Mouse (Mus musculus) hindbrain, embryonic 11.5 days (tissue): ENCODE measurements around the gene Zfp704. TPM values are rescaled to one million over a fixed set of nuclear protein-coding genes. Genes with fewer than 3 reads are reported as not detected.

Experiments
- ATAC-seq: fragments of 200-750 bp; cut with Nextera tagmentation; 2 replicates; pipeline ENCODE4 v1.8.0; 2017; ENCODE audit warnings: mild to moderate bottlenecking, moderate TSS enrichment, moderate library complexity; ENCODE audit not compliant: low FRiP score
- DNase-seq: peaks from one replicate; pipeline ENCODE4 v3.0.0-alpha.2; 2015; ENCODE audit warnings: low spot score
- H3K27ac ChIP-seq: fragments of 300-500 bp; sonication (generic); 2 replicates; pipeline ENCODE4 v1.5.1; 2014; ENCODE audit warnings: mild to moderate bottlenecking, low read depth, low read length
- H3K27me3 ChIP-seq: fragments of 300-500 bp; sonication (generic); 2 replicates; pipeline ENCODE4 v1.6.1; 2014; ENCODE audit warnings: mild to moderate bottlenecking, low read length, moderate library complexity, mixed read lengths; ENCODE audit not compliant: control insufficient read depth, insufficient read depth
- H3K36me3 ChIP-seq: fragments of 300-500 bp; sonication (generic); 2 replicates; pipeline ENCODE4 v1.6.1; 2014; ENCODE audit warnings: mild to moderate bottlenecking, low read length, moderate library complexity, mixed read lengths; ENCODE audit not compliant: control insufficient read depth, insufficient read depth
- H3K4me1 ChIP-seq: fragments of 300-500 bp; sonication (generic); replicated peaks from 2 replicates; pipeline ENCODE4 v1.6.1; 2014; ENCODE audit warnings: low read length, mixed read lengths; ENCODE audit not compliant: control insufficient read depth, insufficient read depth
- H3K4me2 ChIP-seq: fragments of 300-500 bp; sonication (generic); replicated peaks from 2 replicates; pipeline ENCODE4 v1.6.1; 2014; ENCODE audit warnings: mild to moderate bottlenecking, low read depth, low read length
- H3K4me3 ChIP-seq: fragments of 300-500 bp; sonication (generic); 2 replicates; pipeline ENCODE4 v1.5.1; 2014; ENCODE audit warnings: low read depth, low read length
- H3K9ac ChIP-seq: fragments of 300-500 bp; sonication (generic); 2 replicates; pipeline ENCODE4 v1.6.1; 2014; ENCODE audit warnings: low read depth, low read length
- H3K9me3 ChIP-seq: fragments of 300-500 bp; sonication (generic); 2 replicates; pipeline ENCODE4 v1.6.1; 2016; ENCODE audit warnings: low read length; ENCODE audit not compliant: control insufficient read depth
- WGBS: fragments of 180-500 bp; shearing (Covaris S2); extraction: QIAGEN DNeasy Blood & Tissue Kit; methylation state at CpG from one replicate; pipeline ENCODE4 v1.1.7; 2014; 5-methylcytosine and 5-hydroxymethylcytosine counted together
- polyA plus RNA-seq: library from polyadenylated mRNA; unstranded; fragments of >200 nt; fragmentation: Nextera tagmentation; extraction: Ambion mirVana; gene quantifications from 2 replicates; pipeline ENCODE4 v1.2.1, GENCODE M21; 2014

Zfp704 gene
- polyA plus RNA-seq, 1 experiment from 2014 or later = 7.9 TPM

- no peak for DNase-seq
- Histone ChIP-seq H3K9me3 (no peaks in the 10 kb centered on the region), H3K4me3 (no peak overlapping the region), H3K4me1 (no peaks in the 10 kb centered on the region), H3K27me3 (no peaks in the 10 kb centered on the region), H3K27ac (no peak overlapping the region), H3K36me3 (no peaks in the 10 kb centered on the region), H3K4me2 (no peak overlapping the region), H3K9ac (no peak overlapping the region)
- 70% methylated on average over 5 of the region's 5 CpGs for WGBS
- ATAC-seq = no peak
Measured at GRCm38 (mm10) chr3:9556137-9556536, 53.7 kb downstream of the Zfp704 start.

GRCm38 (mm10) chr3:9554916-9555315, 55.0 kb downstream of the Zfp704 start:
- Histone ChIP-seq H3K36me3 (no peaks in the 10 kb centered on the region), H3K4me1 (no peaks in the 10 kb centered on the region), H3K4me2 (no peak overlapping the region), H3K9ac (no peak overlapping the region), H3K27ac (no peak overlapping the region), H3K4me3 (no peak overlapping the region), H3K9me3 (no peaks in the 10 kb centered on the region), H3K27me3 (no peaks in the 10 kb centered on the region)
- ATAC-seq (no peak), DNase-seq (no peak)
- 94% methylated on average over 6 of the region's 6 CpGs for WGBS

GRCm38 (mm10) chr3:9552332-9552731, 57.6 kb downstream of the Zfp704 start:
- DNase-seq (no peak), ATAC-seq (no peak)
- no peak overlapping the region for H3K4me2 ChIP-seq
- no peaks in the 10 kb centered on the region for H3K27me3 ChIP-seq
- H3K4me1 ChIP-seq = no peaks in the 10 kb centered on the region
- 63% methylated on average over 8 of the region's 8 CpGs for WGBS
- H3K4me3 ChIP-seq = no peak overlapping the region
- H3K9ac ChIP-seq = no peak overlapping the region
- H3K9me3 ChIP-seq = no peaks in the 10 kb centered on the region
- no peaks in the 10 kb centered on the region for H3K36me3 ChIP-seq
- H3K27ac ChIP-seq = no peak overlapping the region

GRCm38 (mm10) chr3:9550930-9551329, 59.0 kb downstream of the Zfp704 start:
- H3K36me3 ChIP-seq = no peaks in the 10 kb centered on the region
- 73% methylated on average over 1 of the region's 1 CpGs for WGBS
- H3K4me1 ChIP-seq = no peaks in the 10 kb centered on the region
- H3K9me3 ChIP-seq = no peaks in the 10 kb centered on the region
- H3K27me3 ChIP-seq = no peaks in the 10 kb centered on the region
- DNase-seq (no peak), ATAC-seq (no peak)
- H3K9ac ChIP-seq = no peak overlapping the region
- H3K27ac ChIP-seq = no peak overlapping the region
- H3K4me2 ChIP-seq = no peak overlapping the region
- no peak overlapping the region for H3K4me3 ChIP-seq

- Histone ChIP-seq H3K27me3 (no peaks in the 10 kb centered on the region), H3K4me3 (no peak overlapping the region), H3K36me3 (no peaks in the 10 kb centered on the region), H3K9me3 (no peaks in the 10 kb centered on the region), H3K9ac (no peak overlapping the region), H3K27ac (no peak overlapping the region), H3K4me1 (no peaks in the 10 kb centered on the region), H3K4me2 (no peak overlapping the region)
- ATAC-seq (no peak), DNase-seq (no peak)
- 86% methylated on average over 5 of the region's 5 CpGs for WGBS
Measured at GRCm38 (mm10) chr3:9549815-9550214, 60.1 kb downstream of the Zfp704 start.

- Histone ChIP-seq H3K4me2 (no peak overlapping the region), H3K4me1 (no peaks in the 10 kb centered on the region), H3K27me3 (no peaks in the 10 kb centered on the region), H3K4me3 (no peak overlapping the region), H3K9ac (no peak overlapping the region), H3K9me3 (no peaks in the 10 kb centered on the region), H3K36me3 (no peaks in the 10 kb centered on the region), H3K27ac (no peak overlapping the region)
- WGBS = 56% methylated on average over 10 of the region's 10 CpGs
- ATAC-seq (no peak), DNase-seq (no peak)
Measured at GRCm38 (mm10) chr3:9548188-9548587, 61.7 kb downstream of the Zfp704 start.

- no peak overlapping the region for H3K27ac ChIP-seq
- no peak overlapping the region for H3K4me2 ChIP-seq
- H3K9me3 ChIP-seq = no peaks in the 10 kb centered on the region
- no peaks in the 10 kb centered on the region for H3K36me3 ChIP-seq
- no peaks in the 10 kb centered on the region for H3K27me3 ChIP-seq
- no peaks in the 10 kb centered on the region for H3K4me1 ChIP-seq
- H3K4me3 ChIP-seq = no peak overlapping the region
- DNase-seq = peak; percentile 21
- H3K9ac ChIP-seq = no peak overlapping the region
- WGBS = 44% methylated on average over 15 of the region's 15 CpGs
- ATAC-seq = no peak
Measured at GRCm38 (mm10) chr3:9546882-9547620, 62.8 kb downstream of the Zfp704 start.

GRCm38 (mm10) chr3:9544421-9544820, 65.5 kb downstream of the Zfp704 start:
- Histone ChIP-seq H3K4me2 (no peak overlapping the region), H3K36me3 (no peaks in the 10 kb centered on the region), H3K9ac (no peak overlapping the region), H3K4me3 (no peak overlapping the region), H3K4me1 (no peaks in the 10 kb centered on the region), H3K27ac (no peak overlapping the region), H3K27me3 (no peaks in the 10 kb centered on the region), H3K9me3 (no peaks in the 10 kb centered on the region)
- ATAC-seq (no peak), DNase-seq (no peak)
- 95% methylated on average over 2 of the region's 2 CpGs for WGBS

- Histone ChIP-seq H3K9me3 (no peaks in the 10 kb centered on the region), H3K4me1 (no peaks in the 10 kb centered on the region), H3K36me3 (no peaks in the 10 kb centered on the region), H3K4me2 (no peak overlapping the region), H3K9ac (no peak overlapping the region), H3K27me3 (no peaks in the 10 kb centered on the region), H3K27ac (no peak overlapping the region), H3K4me3 (no peak overlapping the region)
- ATAC-seq (no peak), DNase-seq (no peak)
- WGBS = 92% methylated on average over 5 of the region's 5 CpGs
Measured at GRCm38 (mm10) chr3:9543916-9544315, 66.0 kb downstream of the Zfp704 start.
